Mouse (Mus musculus) liver, embryonic 15.5 days (tissue): ENCODE measurements around the gene Cul7. TPM values are rescaled to one million over a fixed set of nuclear protein-coding genes. Genes with fewer than 3 reads are reported as not detected.
A peak's percentile ranks its signal among the peaks of the same experiment; 100 is the strongest.

Source experiments
- ATAC-seq: fragments of 200-750 bp; cut with Nextera tagmentation; 2 replicates; pipeline ENCODE4 v1.8.0; 2017; ENCODE audit warnings: moderate number of reproducible peaks, mild to moderate bottlenecking, moderate library complexity; ENCODE audit not compliant: insufficient read depth
- H3K27ac ChIP-seq: fragments of 300-500 bp; sonication (generic); replicated peaks from 2 replicates; pipeline ENCODE4 v1.5.1; 2015; ENCODE audit warnings: mild to moderate bottlenecking, inconsistent platforms
- H3K27me3 ChIP-seq: fragments of 300-500 bp; sonication (generic); 2 replicates; pipeline ENCODE4 v1.6.1; 2015; ENCODE audit warnings: mild to moderate bottlenecking, inconsistent platforms
- H3K36me3 ChIP-seq: fragments of 300-500 bp; sonication (generic); replicated peaks from 2 replicates; pipeline ENCODE4 v1.6.1; 2015; ENCODE audit warnings: moderate library complexity, mild to moderate bottlenecking, inconsistent platforms
- H3K4me1 ChIP-seq: fragments of 300-500 bp; sonication (generic); replicated peaks from 2 replicates; pipeline ENCODE4 v1.6.1; 2015; ENCODE audit warnings: inconsistent platforms
- H3K4me2 ChIP-seq: fragments of 300-500 bp; sonication (generic); 2 replicates; pipeline ENCODE4 v1.6.1; 2015; ENCODE audit warnings: moderate library complexity, mild to moderate bottlenecking, inconsistent platforms
- H3K4me3 ChIP-seq: fragments of 300-500 bp; sonication (generic); replicated peaks from 2 replicates; pipeline ENCODE4 v1.5.1; 2015; ENCODE audit warnings: mild to moderate bottlenecking, inconsistent platforms
- H3K9ac ChIP-seq: fragments of 300-500 bp; sonication (generic); 2 replicates; pipeline ENCODE4 v1.6.1; 2015; ENCODE audit warnings: moderate library complexity, mild to moderate bottlenecking, inconsistent platforms
- H3K9me3 ChIP-seq: fragments of 300-500 bp; sonication (generic); replicated peaks from 2 replicates; pipeline ENCODE4 v1.6.1; 2016; ENCODE audit warnings: inconsistent platforms
- WGBS: fragments of 180-500 bp; shearing (Covaris S2); methylation state at CpG from one replicate; pipeline ENCODE4 v1.1.7; 2015; ENCODE audit warnings: mixed read lengths; ENCODE audit not compliant: insufficient replicate concordance; 5-methylcytosine and 5-hydroxymethylcytosine counted together
- polyA plus RNA-seq: library from polyadenylated mRNA; unstranded; fragments of >200 nt; fragmentation: Nextera tagmentation; extraction: Ambion mirVana; gene quantifications from 2 replicates; pipeline ENCODE4 v1.2.1, GENCODE M21; 2015

The Cul7 gene
- polyA plus RNA-seq, 1 experiment from 2014 or later: 9.7 TPM

GRCm38 (mm10) chr17:46704887-46705835 is 55.0 kb downstream of the Cul7 start, which contains the start of gene Ppp2r5d:
Ppp2r5d (minus strand) TSS chr17:46705111.
- Histone ChIP-seq H3K4me2 (peak within 1 kb of the TSS; percentile 88), H3K4me1 (peaks cover 43% of the 10 kb centered on the region), H3K9ac (peak within 1 kb of the TSS; percentile 83), H3K36me3 (no peaks in the 10 kb centered on the region), H3K27ac (peak within 1 kb of the TSS; percentile 83), H3K9me3 (no peaks in the 10 kb centered on the region), H3K27me3 (0 out of 2 replicates have a peak, but pooled peaks cover 7% of the 10 kb centered on the region), H3K4me3 (peak within 1 kb of the TSS; percentile 76)
- WGBS: under 1% methylated on average over 48 of the region's 48 CpGs
- ATAC-seq: peak; percentile 96

- WGBS: 84% methylated on average over 14 of the region's 14 CpGs
- Histone ChIP-seq H3K9ac (no peak overlapping the region), H3K4me3 (no peak overlapping the region), H3K9me3 (no peaks in the 10 kb centered on the region), H3K4me2 (no peak overlapping the region), H3K27me3 (0 out of 2 replicates have a peak, but pooled peaks cover 7% of the 10 kb centered on the region), H3K4me1 (peaks cover 50% of the 10 kb centered on the region), H3K36me3 (no peaks in the 10 kb centered on the region), H3K27ac (no peak overlapping the region)
- ATAC-seq: no peak
These were observed 56.4 kb downstream of the Cul7 start for GRCm38 (mm10) chr17:46706375-46707089.

GRCm38 (mm10) chr17:46710959-46711597 is 60.9 kb downstream of the Cul7 start, which contains the start of gene Pex6:
Pex6 (plus strand) TSS chr17:46711463.
- peaks cover 39% of the 10 kb centered on the region for H3K4me1 ChIP-seq
- peaks cover 24% of the 10 kb centered on the region for H3K36me3 ChIP-seq

DNA sequence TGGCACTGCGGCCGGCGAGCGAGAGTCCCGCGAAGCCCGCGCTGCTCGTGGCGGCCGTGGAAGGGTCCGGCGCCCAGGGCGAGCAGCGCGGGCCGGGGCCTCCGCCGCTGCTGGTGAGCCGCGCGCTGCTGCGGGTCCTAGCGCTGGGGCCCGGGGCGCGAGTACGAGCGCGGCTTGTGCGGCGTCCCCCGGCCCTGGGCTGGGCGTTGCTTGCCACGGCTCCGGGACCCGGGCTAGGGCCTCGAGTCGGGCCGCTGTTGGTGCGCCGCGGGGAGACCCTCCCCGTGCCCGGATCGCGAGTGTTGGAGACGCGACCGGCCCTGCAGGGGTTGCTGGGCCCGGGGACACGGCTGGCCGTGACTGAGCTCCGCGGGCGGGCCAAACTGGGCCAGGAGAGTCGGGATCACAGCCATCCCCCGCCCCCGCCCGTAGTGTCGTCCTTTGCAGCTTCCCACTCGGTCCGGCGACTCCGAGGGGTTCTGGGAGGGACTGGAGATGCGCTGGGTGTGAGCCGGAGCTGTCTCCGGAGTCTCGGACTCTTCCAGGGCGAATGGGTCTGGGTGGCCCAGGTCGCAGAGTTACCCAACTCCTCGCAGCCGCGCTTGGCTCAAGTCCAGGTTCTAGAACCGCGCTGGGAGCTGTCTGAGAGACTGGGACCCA is 61.6 kb downstream of the Cul7 start:
- Histone ChIP-seq H3K36me3 (peaks cover 30% of the 10 kb centered on the region), H3K9ac (peak overlapping the region; percentile 96), H3K27ac (peak overlapping the region; percentile 80), H3K9me3 (no peaks in the 10 kb centered on the region), H3K4me3 (peak overlapping the region; percentile 99), H3K27me3 (0 out of 2 replicates have a peak, but pooled peaks cover 6% of the 10 kb centered on the region), H3K4me1 (peaks cover 34% of the 10 kb centered on the region), H3K4me2 (peak overlapping the region; percentile 89)
- under 1% methylated on average over 75 of the region's 76 CpGs for WGBS
- ATAC-seq: peak; percentile 62

More at GRCm38 (mm10) chr17:46710959-46711597, 60.9 kb downstream of the Cul7 start, which contains the start of gene Pex6:
- 7% methylated on average over 36 of the region's 36 CpGs for WGBS
- peak; percentile 82 for ATAC-seq
- Histone ChIP-seq H3K4me3 (peak within 1 kb of the TSS; percentile 99), H3K27me3 (0 out of 2 replicates have a peak, but pooled peaks cover 7% of the 10 kb centered on the region), H3K4me2 (peak within 1 kb of the TSS; percentile 89), H3K27ac (peak within 1 kb of the TSS; percentile 80), H3K9ac (peak within 1 kb of the TSS; percentile 96), H3K9me3 (no peaks in the 10 kb centered on the region)

GRCm38 (mm10) chr17:46712442-46712841 is 62.3 kb downstream of the Cul7 start:
- no peak for ATAC-seq
- peak overlapping the region; percentile 99 for H3K4me3 ChIP-seq
- H3K4me1 ChIP-seq: peaks cover 34% of the 10 kb centered on the region
- H3K27me3 ChIP-seq: no peaks in the 10 kb centered on the region
- H3K9me3 ChIP-seq: no peaks in the 10 kb centered on the region
- peak overlapping the region; percentile 96 for H3K9ac ChIP-seq
- peak overlapping the region; percentile 80; the same call in 1 of the 2 replicates for H3K27ac ChIP-seq
- H3K4me2 ChIP-seq: peak overlapping the region; percentile 89
- H3K36me3 ChIP-seq: peaks cover 34% of the 10 kb centered on the region
- 13% methylated on average over 7 of the region's 7 CpGs for WGBS

GRCm38 (mm10) chr17:46713849-46714248 is 63.7 kb downstream of the Cul7 start:
- Histone ChIP-seq H3K27me3 (no peaks in the 10 kb centered on the region), H3K9ac (no peak overlapping the region), H3K4me1 (peaks cover 34% of the 10 kb centered on the region), H3K9me3 (no peaks in the 10 kb centered on the region), H3K36me3 (peaks cover 34% of the 10 kb centered on the region), H3K27ac (no peak overlapping the region), H3K4me2 (no peak overlapping the region), H3K4me3 (no peak overlapping the region)
- WGBS: 84% methylated on average over 9 of the region's 9 CpGs
- ATAC-seq: no peak

Other genes starting within 250 kb of the Cul7 start
- not detected in 2 replicates for gene Crip3, start 221.4 kb upstream of the Cul7 start, polyA plus RNA-seq
- not detected in 2 replicates for gene Slc22a7, start 211.9 kb upstream of the Cul7 start, polyA plus RNA-seq
- 0.01 TPM in 2 replicates for gene Ttbk1, start 162.7 kb upstream of the Cul7 start, polyA plus RNA-seq
- 17.5 and 17.7 TPM in 2 replicates for gene Dnph1, start 153.6 kb upstream of the Cul7 start, polyA plus RNA-seq
- 0.50 and 0.51 TPM in 2 replicates for gene Cul9, start 103.9 kb upstream of the Cul7 start, polyA plus RNA-seq
- gene Srf, start 94.2 kb upstream of the Cul7 start, polyA plus RNA-seq: 2.2 and 3.1 TPM in 2 replicates
- 7.8 and 9.1 TPM in 2 replicates for gene Ptk7, start 20.8 kb upstream of the Cul7 start, polyA plus RNA-seq
- 9.3 and 10.3 TPM in 2 replicates for gene Klc4, start 4.3 kb upstream of the Cul7 start, polyA plus RNA-seq
- 67.9 and 69.4 TPM in 2 replicates for gene Mrpl2, start 4.1 kb upstream of the Cul7 start, polyA plus RNA-seq
- gene Rrp36, start 24.0 kb downstream of the Cul7 start, polyA plus RNA-seq: 21.5 and 22.6 TPM in 2 replicates
- gene Mea1, start 28.5 kb downstream of the Cul7 start, polyA plus RNA-seq: 55.1 and 56.7 TPM in 2 replicates
- 53.4 and 57.4 TPM in 2 replicates for gene Klhdc3, start 30.6 kb downstream of the Cul7 start, polyA plus RNA-seq
- gene Ppp2r5d, start 54.8 kb downstream of the Cul7 start, polyA plus RNA-seq: 28.4 and 33.2 TPM in 2 replicates
- 9.7 and 11.9 TPM in 2 replicates for gene Pex6, start 61.1 kb downstream of the Cul7 start, polyA plus RNA-seq
- gene Gnmt, start 78.8 kb downstream of the Cul7 start, polyA plus RNA-seq: 59.8 and 101 TPM in 2 replicates
- gene Cnpy3, start 101.9 kb downstream of the Cul7 start, polyA plus RNA-seq: 25.9 and 26.8 TPM in 2 replicates
- 0.09 and 0.15 TPM in 2 replicates for gene Ptcra, start 113.4 kb downstream of the Cul7 start, polyA plus RNA-seq
- 47.5 and 52.0 TPM in 2 replicates for gene 2310039H08Rik, start 122.3 kb downstream of the Cul7 start, polyA plus RNA-seq
- 69.1 and 74.7 TPM in 2 replicates for gene Rpl7l1, start 132.3 kb downstream of the Cul7 start, polyA plus RNA-seq
- 2.6 and 2.9 TPM in 2 replicates for gene Bicral, start 208.1 kb downstream of the Cul7 start, polyA plus RNA-seq
- 20.9 and 23.2 TPM in 2 replicates for gene Tbcc, start 240.3 kb downstream of the Cul7 start, polyA plus RNA-seq